Mouse (Mus musculus) central nervous system, embryonic 14 days (tissue): ENCODE results near the gene Tacr1. TPM values are rescaled to one million over a fixed set of nuclear protein-coding genes. Genes with fewer than 3 reads are reported as not detected.

Experiments
- polyA plus RNA-seq: library from polyadenylated mRNA; depleted of rRNA; stranded (reverse); fragments of >200 nt; gene quantifications from 2 replicates; pipeline ENCODE4 v1.2.3, GENCODE M21; 2012; rRNA removed

Tacr1 gene
- 1.6 and 1.9 TPM in 2 replicates for polyA plus RNA-seq

GRCm38 (mm10) chr6:82401595-82402451, at the start of gene Tacr1:
Gene Tacr1 (plus strand): TSS chr6:82402334.

